Mouse (Mus musculus) thymus, adult 2 months (tissue): ENCODE results near the gene Alpl.

Source experiments
- CTCF ChIP-seq: fragments of 200-500 bp; IDR thresholded peaks from 2 replicates; pipeline ENCODE4 v1.5.1; 2012; ENCODE audit warnings: mild to moderate bottlenecking, control low read depth, low read length, moderate library complexity, borderline replicate concordance; ENCODE audit not compliant: control insufficient read depth, poor library complexity, insufficient read depth; ENCODE audit errors: extremely low read depth
- POLR2A ChIP-seq: fragments of 200-500 bp; IDR thresholded peaks from 2 replicates; pipeline ENCODE4 v1.6.1; 2012; ENCODE audit warnings: mild to moderate bottlenecking, low read length, control low read depth, moderate library complexity; ENCODE audit not compliant: control insufficient read depth, poor library complexity, insufficient read depth; ENCODE audit errors: extremely low read depth

- TF ChIP-seq POLR2A (no peak), CTCF (no peak)
Measured at GRCm38 (mm10) chr4:137816216-137816615, 20.0 kb upstream of the Alpl start.
